Mouse (Mus musculus) embryonic facial prominence, embryonic 15.5 days (tissue): Measurements from ENCODE around the gene Csf3. TPM values are rescaled to one million over a fixed set of nuclear protein-coding genes. Genes with fewer than 3 reads are reported as not detected.

ENCODE experiments used
- ATAC-seq: fragments of 200-750 bp; cut with Nextera tagmentation; 2 replicates; pipeline ENCODE4 v1.8.0; 2017; ENCODE audit warnings: low read depth, moderate TSS enrichment; ENCODE audit not compliant: insufficient number of reproducible peaks, low FRiP score, low TSS enrichment
- H3K27ac ChIP-seq: fragments of 300-500 bp; sonication (generic); replicated peaks from 2 replicates; pipeline ENCODE4 v1.5.1; 2015; ENCODE audit warnings: mild to moderate bottlenecking, inconsistent platforms
- H3K27me3 ChIP-seq: fragments of 300-500 bp; sonication (generic); 2 replicates; pipeline ENCODE4 v1.6.1; 2015; ENCODE audit warnings: inconsistent platforms
- H3K36me3 ChIP-seq: fragments of 300-500 bp; sonication (generic); 2 replicates; pipeline ENCODE4 v1.6.1; 2015; ENCODE audit warnings: mild to moderate bottlenecking, inconsistent platforms
- H3K4me1 ChIP-seq: fragments of 300-500 bp; sonication (generic); 2 replicates; pipeline ENCODE4 v1.6.1; 2015; ENCODE audit warnings: inconsistent platforms
- H3K4me2 ChIP-seq: fragments of 300-500 bp; sonication (generic); replicated peaks from 2 replicates; pipeline ENCODE4 v1.6.1; 2015; ENCODE audit warnings: mild to moderate bottlenecking, inconsistent platforms
- H3K4me3 ChIP-seq: fragments of 300-500 bp; sonication (generic); replicated peaks from 2 replicates; pipeline ENCODE4 v1.5.1; 2015; ENCODE audit warnings: mild to moderate bottlenecking, inconsistent platforms
- H3K9ac ChIP-seq: fragments of 300-500 bp; sonication (generic); 2 replicates; pipeline ENCODE4 v1.6.1; 2015; ENCODE audit warnings: inconsistent platforms
- H3K9me3 ChIP-seq: fragments of 300-500 bp; sonication (generic); replicated peaks from 2 replicates; pipeline ENCODE4 v1.6.1; 2016; ENCODE audit warnings: inconsistent platforms
- WGBS: fragments of 180-500 bp; shearing (Covaris S2); methylation state at CpG from one replicate; pipeline ENCODE4 v1.1.7; 2015; 5-methylcytosine and 5-hydroxymethylcytosine counted together
- polyA plus RNA-seq: library from polyadenylated mRNA; unstranded; fragments of >200 nt; fragmentation: Nextera tagmentation; extraction: Ambion mirVana; gene quantifications from 2 replicates; pipeline ENCODE4 v1.2.1, GENCODE M21; 2015

Csf3 gene
- polyA plus RNA-seq, 1 experiment from 2014 or later: 0.31 TPM

DNA sequence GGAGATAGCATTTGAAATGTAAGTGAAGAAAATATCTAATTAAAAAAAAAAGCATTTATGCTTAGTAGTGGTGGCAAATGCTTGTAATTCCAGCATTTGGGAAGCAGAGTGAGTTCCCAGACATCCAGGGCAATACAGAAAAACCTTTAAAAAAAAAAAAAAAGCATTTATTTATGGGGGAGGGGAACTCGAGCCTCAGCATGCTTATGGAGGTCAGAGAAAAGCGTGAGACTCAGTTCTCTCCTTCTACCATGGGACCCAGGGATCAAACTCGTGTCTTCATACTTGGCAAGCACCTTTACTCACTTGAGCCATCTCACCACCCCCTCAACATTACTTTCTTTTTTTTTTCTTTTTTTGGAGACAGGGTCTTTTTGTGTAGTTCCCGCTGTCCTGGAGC is 19.9 kb upstream of the Csf3 start:
- Histone ChIP-seq H3K9me3 (no peaks in the 10 kb centered on the region), H3K27ac (no peak overlapping the region), H3K4me1 (peaks cover 7% of the 10 kb centered on the region), H3K4me2 (no peak overlapping the region), H3K36me3 (peaks cover 13% of the 10 kb centered on the region), H3K27me3 (no peaks in the 10 kb centered on the region), H3K4me3 (no peak overlapping the region), H3K9ac (no peak overlapping the region)
- 71% methylated on average over 4 of the region's 4 CpGs for whole genome bisulfite sequencing
- ATAC-seq: no peak

- 3% methylated on average over 45 of the region's 45 CpGs for WGBS
- Histone ChIP-seq H3K4me3 (peak within 1 kb of the TSS; percentile 78), H3K4me2 (peak within 1 kb of the TSS; percentile 70), H3K4me1 (peaks cover 7% of the 10 kb centered on the region), H3K27me3 (no peaks in the 10 kb centered on the region), H3K27ac (peak within 1 kb of the TSS; percentile 83), H3K9ac (peak within 1 kb of the TSS; percentile 96), H3K9me3 (no peaks in the 10 kb centered on the region), H3K36me3 (peaks cover 22% of the 10 kb centered on the region)
- ATAC-seq: peak; percentile 94
Measured at GRCm38 (mm10) chr11:98681786-98682745, 19.0 kb upstream of the Csf3 start, which contains the start of gene Psmd3. Psmd3 (plus strand) TSS chr11:98682554.

- H3K4me3 ChIP-seq: peak overlapping the region; percentile 78
- H3K4me1 ChIP-seq: peaks cover 7% of the 10 kb centered on the region
- no peaks in the 10 kb centered on the region for H3K9me3 ChIP-seq
- H3K36me3 ChIP-seq: peaks cover 29% of the 10 kb centered on the region
- H3K27ac ChIP-seq: peak overlapping the region; percentile 83
- peak overlapping the region; percentile 70 for H3K4me2 ChIP-seq
- WGBS: 0% methylated on average over 23 of the region's 23 CpGs
- peak overlapping the region; percentile 96 for H3K9ac ChIP-seq
- H3K27me3 ChIP-seq: no peaks in the 10 kb centered on the region
- ATAC-seq: no peak
Measured at GRCm38 (mm10) chr11:98682811-98683210, 18.3 kb upstream of the Csf3 start.

DNA sequence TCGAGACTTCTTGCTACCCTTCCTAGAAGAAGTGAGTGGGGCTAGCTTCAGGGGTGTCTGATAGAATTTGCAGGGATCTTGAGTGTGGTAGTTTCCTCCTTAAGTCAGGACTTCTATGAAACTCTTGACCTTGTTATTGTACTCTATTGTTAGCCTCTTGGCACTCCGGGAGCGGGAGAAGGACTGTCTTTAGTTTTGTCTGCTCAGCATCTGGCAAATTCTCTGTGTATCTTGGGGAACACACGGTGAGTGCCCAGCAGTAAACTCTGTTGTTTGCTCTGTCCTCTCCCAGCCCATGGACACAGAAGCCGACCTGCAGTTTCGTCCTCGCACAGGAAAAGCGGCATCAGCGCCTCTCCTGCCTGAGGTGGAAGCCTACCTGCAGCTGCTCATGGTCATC is 15.4 kb upstream of the Csf3 start:
- WGBS: 92% methylated on average over 9 of the region's 9 CpGs
- Histone ChIP-seq H3K9ac (no peak overlapping the region), H3K4me3 (no peak overlapping the region), H3K9me3 (no peaks in the 10 kb centered on the region), H3K36me3 (peaks cover 53% of the 10 kb centered on the region), H3K4me2 (no peak overlapping the region), H3K27ac (no peak overlapping the region), H3K4me1 (peaks cover 7% of the 10 kb centered on the region), H3K27me3 (no peaks in the 10 kb centered on the region)
- no peak for ATAC-seq

DNA sequence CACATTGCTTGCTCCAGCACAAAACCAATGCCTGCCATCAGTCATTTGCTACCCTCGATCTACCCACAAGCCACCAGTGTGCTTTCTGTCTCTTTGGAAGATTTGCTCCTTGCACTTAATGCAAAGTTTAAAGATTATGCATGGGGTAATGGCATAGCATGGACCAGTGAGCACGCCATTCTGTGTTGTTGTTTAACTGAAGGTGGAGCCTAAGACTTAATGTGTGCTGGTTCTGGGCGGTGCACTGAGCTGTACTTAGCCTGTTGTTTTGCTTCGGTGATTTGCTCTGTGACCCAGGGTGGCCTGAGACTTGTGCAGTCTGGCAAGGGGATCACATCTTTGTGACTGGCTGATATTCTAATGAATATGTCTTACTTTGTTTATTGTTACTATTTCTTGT is 14.1 kb upstream of the Csf3 start:
- Histone ChIP-seq H3K4me3 (no peak overlapping the region), H3K4me2 (no peak overlapping the region), H3K4me1 (peaks cover 7% of the 10 kb centered on the region), H3K27me3 (no peaks in the 10 kb centered on the region), H3K36me3 (peaks cover 66% of the 10 kb centered on the region), H3K9me3 (no peaks in the 10 kb centered on the region), H3K9ac (no peak overlapping the region), H3K27ac (no peak overlapping the region)
- WGBS: 96% methylated on average over 4 of the region's 4 CpGs
- no peak for ATAC-seq

- ATAC-seq: no peak
- H3K27ac ChIP-seq: no peak overlapping the region
- WGBS: 84% methylated on average over 8 of the region's 8 CpGs
Measured at GRCm38 (mm10) chr11:98688009-98688408, 13.1 kb upstream of the Csf3 start.

DNA sequence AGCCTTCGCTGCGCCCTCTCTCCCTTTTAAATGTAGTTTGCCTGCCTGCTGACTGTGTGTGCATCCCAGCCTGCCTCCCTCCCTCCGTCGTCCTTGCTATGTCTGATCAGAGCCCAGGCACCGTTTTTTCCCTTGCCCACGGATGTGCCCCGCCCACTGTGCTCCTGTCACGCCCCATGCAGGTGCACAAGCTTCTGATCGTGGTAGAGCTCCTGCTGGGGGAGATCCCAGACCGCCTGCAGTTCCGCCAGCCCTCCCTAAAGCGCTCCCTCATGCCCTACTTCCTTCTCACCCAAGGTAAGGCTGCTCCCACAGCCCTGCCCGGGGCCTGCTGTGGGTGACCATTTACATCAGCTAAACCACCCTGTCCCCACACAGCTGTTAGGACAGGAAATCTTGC is 7.9 kb upstream of the Csf3 start:
- Histone ChIP-seq H3K4me2 (no peak overlapping the region), H3K4me3 (no peak overlapping the region), H3K27ac (no peak overlapping the region), H3K36me3 (peaks cover 78% of the 10 kb centered on the region), H3K27me3 (no peaks in the 10 kb centered on the region), H3K9me3 (no peaks in the 10 kb centered on the region), H3K4me1 (no peaks in the 10 kb centered on the region), H3K9ac (no peak overlapping the region)
- ATAC-seq: no peak
- WGBS: 65% methylated on average over 13 of the region's 13 CpGs

More at GRCm38 (mm10) chr11:98688009-98688408, 13.1 kb upstream of the Csf3 start:
- Histone ChIP-seq H3K9me3 (no peaks in the 10 kb centered on the region), H3K4me2 (no peak overlapping the region), H3K9ac (no peak overlapping the region), H3K27me3 (no peaks in the 10 kb centered on the region), H3K4me1 (peaks cover 7% of the 10 kb centered on the region), H3K36me3 (peaks cover 76% of the 10 kb centered on the region), H3K4me3 (no peak overlapping the region)

- 90% methylated on average over 9 of the region's 9 CpGs for WGBS
Measured at GRCm38 (mm10) chr11:98693746-98694145, 7.3 kb upstream of the Csf3 start.

GRCm38 (mm10) chr11:98694301-98694700 is 6.8 kb upstream of the Csf3 start:
- Histone ChIP-seq H3K4me3 (no peak overlapping the region), H3K9ac (no peak overlapping the region), H3K36me3 (peaks cover 72% of the 10 kb centered on the region), H3K4me2 (no peak overlapping the region), H3K27me3 (no peaks in the 10 kb centered on the region), H3K4me1 (no peaks in the 10 kb centered on the region), H3K9me3 (no peaks in the 10 kb centered on the region), H3K27ac (no peak overlapping the region)
- ATAC-seq: no peak
- WGBS: 78% methylated on average over 9 of the region's 9 CpGs

More at GRCm38 (mm10) chr11:98693746-98694145, 7.3 kb upstream of the Csf3 start:
- no peaks in the 10 kb centered on the region for H3K9me3 ChIP-seq
- H3K4me2 ChIP-seq: no peak overlapping the region
- H3K4me3 ChIP-seq: no peak overlapping the region
- H3K36me3 ChIP-seq: peaks cover 75% of the 10 kb centered on the region
- no peak overlapping the region for H3K27ac ChIP-seq
- H3K27me3 ChIP-seq: no peaks in the 10 kb centered on the region
- ATAC-seq: no peak
- H3K9ac ChIP-seq: no peak overlapping the region
- H3K4me1 ChIP-seq: no peaks in the 10 kb centered on the region

- 68% methylated on average over 14 of the region's 14 CpGs for WGBS
- Histone ChIP-seq H3K27me3 (no peaks in the 10 kb centered on the region), H3K27ac (no peak overlapping the region), H3K9me3 (no peaks in the 10 kb centered on the region), H3K4me3 (no peak overlapping the region), H3K36me3 (peaks cover 61% of the 10 kb centered on the region), H3K9ac (no peak overlapping the region), H3K4me1 (peaks cover 5% of the 10 kb centered on the region; the same call in 1 of the 2 replicates), H3K4me2 (no peak overlapping the region)
- no peak for ATAC-seq
Measured at GRCm38 (mm10) chr11:98695408-98695807, 5.7 kb upstream of the Csf3 start.

- Histone ChIP-seq H3K27me3 (no peaks in the 10 kb centered on the region), H3K4me2 (no peak overlapping the region), H3K9ac (no peak overlapping the region), H3K36me3 (peaks cover 49% of the 10 kb centered on the region), H3K9me3 (no peaks in the 10 kb centered on the region), H3K4me3 (no peak overlapping the region), H3K4me1 (peaks cover 13% of the 10 kb centered on the region), H3K27ac (no peak overlapping the region; the same call in 1 of the 2 replicates)
- no peak for ATAC-seq
- 83% methylated on average over 14 of the region's 14 CpGs for WGBS
Measured at GRCm38 (mm10) chr11:98696454-98697216, 4.4 kb upstream of the Csf3 start.
